Comparison of ENCODE assay signal across 19 mouse cellular contexts in genomic region chr9:93072140-93072539, GRCm38 (mm10).
A peak's percentile ranks its signal among the peaks of the same experiment; 100 is the strongest.
DNase-seq lines count a peak whose midpoint lies in the region; ATAC-seq lines count a peak whose summit lies in the region.
"Had no signal": no experiment of that assay in that cellular context is flagged by ENCODE, and none has a peak within 500 bp of the region (broad histone marks: within the 10 kb centered on the region; RNA-seq: fewer than 3 reads in every experiment).

No protein-coding gene starts in this region.

- peak; percentile 61; the same call in 1 of the 2 replicates for ATAC-seq in cerebellum, adult (ENCODE audit: insufficient number of reproducible peaks, low FRiP score, low TSS enrichment)
- ATAC-seq in liver, embryonic 12.5 days = no peak
- ATAC-seq: CD4-positive, CD25-positive, alpha-beta regulatory T cell, adult 4 months; forebrain, embryonic 15.5 days; hindbrain, embryonic 16.5 days had no signal

- intact Hi-C loops in left cerebral cortex, postnatal 4 days (cut with DNase I) = no loop called here

- H3K4me3 ChIP-seq in liver, embryonic 12.5 days = no peak overlapping the region
- H3K4me3 ChIP-seq: embryonic facial prominence, embryonic 12.5 days; forebrain, embryonic 15.5 days; heart, embryonic 13.5 days had no signal

- 46% methylated on average over 3 of the region's 3 CpGs for WGBS in liver, embryonic 12.5 days (ENCODE audit: insufficient replicate concordance)

- H3K27me3 ChIP-seq in liver, embryonic 12.5 days (replicated peaks) = no peaks in the 10 kb centered on the region
- H3K27me3 ChIP-seq: embryonic facial prominence, embryonic 12.5 days; forebrain, embryonic 15.5 days; heart, embryonic 13.5 days had no signal

- H3K4me1 ChIP-seq in liver, embryonic 12.5 days = no peaks in the 10 kb centered on the region
- H3K4me1 ChIP-seq: embryonic facial prominence, embryonic 12.5 days; forebrain, embryonic 15.5 days; heart, embryonic 13.5 days had no signal

- no peaks in the 10 kb centered on the region for H3K36me3 ChIP-seq in liver, embryonic 12.5 days
- H3K36me3 ChIP-seq: embryonic facial prominence, embryonic 12.5 days; forebrain, embryonic 15.5 days; G1E; heart, embryonic 13.5 days had no signal

- no peak overlapping the region for H3K27ac ChIP-seq in liver, embryonic 12.5 days
- H3K27ac ChIP-seq: embryonic facial prominence, embryonic 12.5 days; forebrain, embryonic 15.5 days; heart, embryonic 13.5 days had no signal

- H3K9ac ChIP-seq in liver, embryonic 12.5 days = no peak overlapping the region
- H3K9ac ChIP-seq: embryonic facial prominence, embryonic 12.5 days; forebrain, embryonic 15.5 days; heart, embryonic 13.5 days had no signal

- H3K9me3 ChIP-seq in liver, embryonic 12.5 days (replicated peaks) = no peaks in the 10 kb centered on the region
- H3K9me3 ChIP-seq: embryonic facial prominence, embryonic 12.5 days; forebrain, embryonic 15.5 days; heart, embryonic 13.5 days had no signal

- no peak for DNase-seq in cerebellum, adult 11-12 months
- peak; percentile 35 for DNase-seq in left cerebral cortex, postnatal 4 days
- DNase-seq in left cerebral cortex, adult 18-20 months (ENCODE audit: low spot score in 2 of 2) = no peak
- peak; percentile 24 to 50 for DNase-seq in cerebellum, postnatal 14 days
- no peak for DNase-seq in urinary bladder, adult 2 months (ENCODE audit: low spot score)
- DNase-seq: adrenal gland, postnatal 10 days; B cell, adult 2 months; gastrocnemius, postnatal 36 days; heart, adult 11 months; heart, postnatal 36 days; kidney, adult 11 months had no signal

- no peak overlapping the region for H3K4me2 ChIP-seq in liver, embryonic 12.5 days
- H3K4me2 ChIP-seq: embryonic facial prominence, embryonic 12.5 days; forebrain, embryonic 15.5 days; heart, embryonic 13.5 days had no signal

Comparison
In these comparisons a context has a peak if more than half of its experiments do, and no peak if none do; other contexts are left out.
1. DNase-seq: peak in left cerebral cortex, postnatal 4 days (single experiment) and cerebellum, postnatal 14 days (2 of 2); none in cerebellum, adult 11-12 months (single experiment), left cerebral cortex, adult 18-20 months (0 of 2) and urinary bladder, adult 2 months (single experiment).